Mouse (Mus musculus) adrenal gland (tissue): Measurements from ENCODE around the gene Capn1.

Experiments used
- intact Hi-C: fragments of 180-260 bp; cut with DNase I; formaldehyde crosslinking; loops from one replicate; pipeline ENCODE4 v1.15.1; 2025

The Capn1 gene

GRCm38 (mm10) chr19:5990921-5991320 is 24.8 kb downstream of the Capn1 start:
- intact Hi-C loops, result no loop called here

DNA sequence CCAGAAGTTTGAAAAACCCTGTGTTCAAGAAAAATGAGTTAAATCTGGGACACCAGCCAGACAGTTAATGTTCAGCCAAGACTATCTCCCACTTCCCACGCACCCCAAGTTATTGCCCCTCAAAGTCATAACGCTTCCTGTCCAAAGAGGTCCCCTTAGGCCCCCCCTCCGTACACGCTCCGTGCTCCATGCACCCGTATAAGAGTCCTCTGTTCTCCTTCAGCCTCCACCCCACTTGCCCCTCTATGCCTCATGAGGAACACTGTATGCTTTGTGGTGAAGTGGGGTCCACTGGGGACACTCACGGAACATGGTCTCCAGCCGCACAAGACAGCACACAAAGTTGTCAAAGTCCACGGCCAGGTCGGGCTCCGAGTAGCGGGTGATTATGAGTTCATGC is 25.7 kb downstream of the Capn1 start:
- intact Hi-C loops, result no loop called here

DNA sequence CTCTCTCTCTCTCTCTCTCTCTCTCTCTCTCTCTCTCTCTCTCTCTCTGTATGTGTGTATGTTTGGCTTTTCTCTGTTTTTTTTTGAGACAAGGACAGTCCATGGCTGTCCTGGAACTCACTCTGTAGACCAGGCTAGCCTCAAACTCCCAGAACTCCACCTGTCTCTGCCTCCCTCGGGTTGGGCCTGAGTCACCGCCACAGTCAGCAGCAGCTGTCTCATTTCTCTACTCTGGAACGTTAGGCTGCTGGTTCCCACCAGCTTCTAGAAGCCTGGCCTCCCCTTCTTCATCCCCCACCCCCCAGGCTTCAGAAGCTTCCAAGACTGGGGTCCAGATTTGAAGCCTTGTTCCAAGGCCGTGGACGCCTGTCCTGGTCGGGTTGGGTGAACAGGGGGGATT is 26.1 kb downstream of the Capn1 start:
- intact Hi-C loops, result no loop called here

DNA sequence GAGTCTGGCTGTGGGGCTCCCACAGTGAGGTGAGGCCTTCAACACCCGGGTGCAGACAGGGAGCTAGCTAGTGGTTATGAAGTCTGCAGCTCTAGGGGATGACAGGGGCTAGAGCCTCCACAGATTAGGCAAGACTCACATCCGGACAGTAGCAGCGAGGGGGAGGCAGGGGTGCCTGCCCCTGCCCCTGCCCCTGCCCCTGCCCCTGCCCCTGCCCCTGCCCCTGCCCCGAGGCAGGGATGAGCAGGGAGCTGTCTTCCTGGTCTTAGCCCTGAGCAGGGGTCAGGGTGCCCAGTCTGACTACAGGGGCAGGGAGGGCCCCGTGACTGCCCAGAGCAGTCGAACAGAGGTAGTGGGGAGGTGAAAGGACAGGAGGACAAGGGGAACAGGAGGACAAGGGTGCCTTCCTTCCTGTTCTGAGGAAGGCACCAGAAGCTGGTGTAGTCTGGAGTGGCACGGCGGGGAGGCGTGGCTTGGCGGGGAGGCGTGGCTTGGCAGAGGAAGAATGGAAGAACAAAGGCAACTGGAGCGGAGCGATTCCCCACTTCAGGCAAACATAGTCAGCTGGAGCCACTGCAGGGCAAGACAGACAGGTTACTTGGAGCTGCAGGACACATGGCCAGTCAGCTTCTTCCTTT is 26.8 kb downstream of the Capn1 start:
- intact Hi-C loops, result no loop called here

DNA sequence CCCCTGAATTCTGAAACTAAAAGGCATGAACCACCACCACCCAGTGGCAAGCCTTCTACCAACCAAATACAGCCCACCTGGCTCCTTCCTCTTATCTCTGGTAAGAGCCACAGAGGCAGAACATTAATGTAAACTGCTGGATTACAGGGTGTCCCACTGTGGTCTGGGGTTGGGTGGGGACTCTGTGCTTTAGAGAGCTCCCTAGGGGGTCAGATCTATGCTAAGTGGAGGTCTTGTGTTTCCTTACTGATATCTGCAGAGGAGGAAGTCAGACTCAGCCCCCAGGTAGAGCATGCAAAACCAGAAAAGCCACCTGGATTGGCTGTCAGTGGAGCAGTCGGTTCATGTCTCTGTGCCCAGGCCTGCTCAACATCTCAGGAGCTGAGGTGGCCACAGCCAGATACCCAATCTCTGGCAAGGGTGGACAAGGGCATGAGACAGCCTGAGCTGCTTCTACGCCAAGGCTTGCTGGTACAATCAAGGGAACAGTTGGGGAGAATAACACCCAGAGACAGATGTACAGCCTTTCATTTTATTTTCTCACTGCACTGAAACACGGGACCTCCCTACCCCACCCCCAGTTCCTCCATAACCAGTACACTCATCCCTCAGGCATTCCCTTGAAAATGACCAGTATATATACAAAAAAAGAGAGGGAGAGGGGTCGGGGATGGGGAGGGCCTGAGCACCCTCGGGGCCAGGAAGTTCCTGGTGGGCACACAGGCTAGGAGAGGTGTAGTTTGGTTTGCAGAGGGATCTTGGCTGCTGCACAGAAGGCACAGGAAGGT is 27.5 kb downstream of the Capn1 start:
- intact Hi-C loops, result no loop called here

DNA sequence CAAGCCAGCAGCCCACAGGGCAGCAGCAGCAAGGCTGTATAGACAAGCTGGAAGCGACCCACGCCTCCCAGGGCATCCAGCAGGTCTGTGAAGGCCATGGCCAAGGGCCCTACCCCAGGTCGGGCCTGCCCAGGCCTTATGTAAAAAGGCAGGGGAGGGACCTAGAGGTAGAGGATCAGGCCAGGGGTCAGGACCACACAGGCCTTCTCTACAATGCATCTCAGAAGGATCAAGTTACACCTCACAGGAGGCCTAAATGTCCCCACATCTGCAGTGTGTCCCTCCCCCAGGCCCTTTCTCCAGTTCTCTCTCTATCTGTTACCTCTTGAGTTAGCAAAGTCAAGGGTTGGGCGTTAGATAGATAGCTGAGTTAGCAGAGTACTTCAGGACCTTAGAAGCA is 29.7 kb downstream of the Capn1 start, which contains the start of gene Slc22a20:
TSS of gene Slc22a20 (minus strand) at position 101 of the 400 bp plus-strand sequence.
- intact Hi-C loops, result no loop called here

GRCm38 (mm10) chr19:5980477-5980876 is 35.2 kb downstream of the Capn1 start:
- intact Hi-C loops, result loop anchor here (5.0 kb wide), 1 partner anchor 37 kb away; the partner anchor contains the start of gene Capn1

DNA sequence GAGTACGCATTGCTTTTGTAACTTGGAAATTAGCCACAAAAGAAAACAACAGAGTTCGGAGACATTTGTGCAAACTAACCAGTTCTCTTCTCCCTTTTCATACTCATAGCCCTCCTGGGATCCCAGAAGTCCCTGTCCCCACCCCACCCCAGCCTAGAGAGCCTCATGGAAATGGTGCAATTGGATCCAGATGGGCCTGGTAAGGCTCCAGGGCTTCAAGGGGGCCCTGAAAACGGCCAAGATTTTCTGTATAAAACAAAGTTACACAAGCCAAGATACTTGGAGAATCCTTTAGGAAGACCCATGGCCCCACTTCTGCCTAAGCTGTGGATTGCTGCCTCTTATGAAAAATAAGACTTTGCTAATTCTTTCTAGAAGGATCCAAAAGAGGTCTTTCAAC is 38.0 kb downstream of the Capn1 start:
- intact Hi-C loops, result no loop called here

DNA sequence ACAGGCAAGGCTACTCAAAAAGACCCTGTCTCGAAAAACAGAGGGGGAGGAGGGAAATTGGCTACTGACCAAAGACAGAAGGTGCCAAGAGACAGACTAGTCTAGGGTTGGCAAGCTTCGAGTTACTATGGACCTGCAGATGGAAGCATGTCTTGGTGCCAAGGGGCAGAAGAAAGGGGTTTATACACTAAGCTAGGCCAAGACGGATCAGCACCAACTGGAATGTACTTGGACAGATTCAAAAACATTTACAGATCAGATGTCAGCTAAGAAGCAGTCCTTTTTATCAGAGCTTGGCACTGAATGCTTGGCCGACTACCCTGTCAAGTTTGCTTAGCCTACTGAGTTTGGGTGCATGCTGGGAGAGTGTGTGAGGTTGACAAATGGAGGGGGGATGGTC is 40.0 kb downstream of the Capn1 start:
- intact Hi-C loops, result no loop called here

GRCm38 (mm10) chr19:5975112-5975511 is 40.6 kb downstream of the Capn1 start:
- intact Hi-C loops, result no loop called here

- intact Hi-C loops, result no loop called here
These were observed 48.0 kb downstream of the Capn1 start for GRCm38 (mm10) chr19:5967664-5968063.

- intact Hi-C loops, result no loop called here
These were observed 48.9 kb downstream of the Capn1 start for GRCm38 (mm10) chr19:5966786-5967185.

GRCm38 (mm10) chr19:5965910-5966309 is 49.8 kb downstream of the Capn1 start:
- intact Hi-C loops, result loop anchor here (1.0 kb wide), 1 partner anchor 52 kb away; no protein-coding TSS in a partner anchor

DNA sequence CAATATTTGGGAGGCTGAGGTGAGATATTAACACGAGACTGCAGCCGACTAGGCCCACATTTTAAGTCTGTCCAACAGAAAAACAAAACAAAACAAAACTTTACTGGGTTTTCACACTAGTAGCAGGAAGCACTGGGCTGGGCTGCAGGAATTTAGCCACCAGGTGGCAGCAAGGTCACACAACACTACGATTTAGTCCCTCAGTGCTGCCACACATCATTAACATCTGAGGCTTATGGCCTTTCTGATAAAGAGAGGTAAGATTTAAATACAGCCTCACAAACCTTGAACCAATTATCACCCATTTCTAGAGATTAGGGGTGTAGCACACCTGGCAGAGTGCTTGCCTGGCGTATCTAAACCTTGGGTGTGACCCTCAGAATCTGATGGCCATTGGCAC is 50.4 kb downstream of the Capn1 start:
- intact Hi-C loops, result loop anchor here (1.0 kb wide), 1 partner anchor 53 kb away; no protein-coding TSS in a partner anchor

DNA sequence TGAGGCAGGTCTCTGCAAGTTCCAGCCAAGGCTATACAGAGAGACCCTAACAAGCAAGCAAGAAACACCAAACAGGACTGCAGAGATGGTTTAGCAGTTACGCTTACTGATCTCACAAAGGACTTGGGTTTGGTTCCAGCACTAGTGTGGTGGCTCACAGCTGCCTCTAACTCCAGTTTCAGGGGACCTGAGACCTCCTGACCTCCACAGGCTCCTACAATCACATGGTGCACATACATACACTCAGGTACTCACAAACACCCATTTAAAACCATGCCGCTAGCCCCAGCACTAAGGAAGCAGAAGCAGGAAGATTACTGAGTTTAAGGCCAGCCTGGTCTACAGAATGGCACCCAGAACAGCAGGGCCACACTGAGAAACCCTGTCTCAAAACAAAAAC is 50.9 kb downstream of the Capn1 start:
- intact Hi-C loops, result loop anchor here (1.0 to 5.0 kb wide), 2 partner anchors 53 to 162 kb away; partner anchors contain the start of gene Snx15

- intact Hi-C loops, result loop anchor here (5.0 kb wide), 1 partner anchor 163 kb away; the partner anchor contains the start of gene Snx15
These were observed 51.7 kb downstream of the Capn1 start, which contains the start of gene Pola2 for GRCm38 (mm10) chr19:5963883-5964562. TSS of gene Pola2 (minus strand) at chr19:5964202.

- intact Hi-C loops, result loop anchor here (5.0 kb wide), 1 partner anchor 165 kb away; the partner anchor contains the start of gene Snx15
These were observed 53.0 kb downstream of the Capn1 start for GRCm38 (mm10) chr19:5962651-5963050.

DNA sequence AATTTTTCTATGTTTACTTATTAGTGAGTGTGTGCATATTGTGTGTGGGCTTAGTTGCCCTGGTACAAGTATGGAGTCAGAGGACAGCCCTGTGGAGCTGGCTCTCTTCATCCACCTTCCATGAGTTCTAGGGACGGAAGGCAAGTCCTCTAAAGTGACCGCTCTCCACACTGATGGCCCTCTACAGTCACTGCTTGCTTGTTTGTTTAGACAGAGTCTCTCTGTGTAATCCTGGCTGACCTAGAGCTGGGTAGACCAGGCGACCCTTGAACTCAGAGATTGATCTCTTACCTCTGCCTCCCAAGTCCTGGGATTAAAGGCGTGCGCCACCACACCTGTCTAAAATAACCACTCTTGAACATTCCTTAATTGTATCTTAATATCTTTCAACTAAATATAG is 58.3 kb downstream of the Capn1 start:
- intact Hi-C loops, result loop anchor here (5.0 kb wide), 1 partner anchor 170 kb away; no protein-coding TSS in a partner anchor

GRCm38 (mm10) chr19:5956685-5957084 is 59.0 kb downstream of the Capn1 start:
- intact Hi-C loops, result loop anchor here (1.0 to 5.0 kb wide), 2 partner anchors 32 to 169 kb away; partner anchors contain the start of gene Cdc42ep2

GRCm38 (mm10) chr19:5955704-5956670 is 59.7 kb downstream of the Capn1 start:
- intact Hi-C loops, result loop anchor here (1.0 to 5.0 kb wide), 2 partner anchors 32 to 169 kb away; partner anchors contain the start of gene Cdc42ep2
